Mouse (Mus musculus) kidney, adult 10 weeks (tissue): ENCODE measurements around the gene Rspo1. TPM values are rescaled to one million over a fixed set of nuclear protein-coding genes. Genes with fewer than 3 reads are reported as not detected.

Experiments used
- polyA plus RNA-seq: library from polyadenylated mRNA; stranded (reverse); fragments of 350-450 nt; fragmentation: Illumina TruSeq; extraction: RNeasy Lipid Tissue Mini Kit (QIAGEN cat#74804); gene quantifications from one replicate; pipeline ENCODE4 v1.2.3, GENCODE M21; 2014; ENCODE audit warnings: low read depth, low replicate concordance

Rspo1 gene
- polyA plus RNA-seq = 0.57 TPM

GRCm38 (mm10) chr4:124985671-124986602 is at the start of gene Rspo1:
Gene Rspo1 (plus strand): TSS chr4:124986430.

GRCm38 (mm10) chr4:124936613-124937471 is 49.4 kb upstream of the Rspo1 start, which contains the start of gene 9930104L06Rik:
Gene 9930104L06Rik (plus strand): TSS chr4:124937048.

GRCm38 (mm10) chr4:124939211-124939610 is 47.0 kb upstream of the Rspo1 start, which contains the start of gene Cdca8:
Gene Cdca8 (minus strand): TSS chr4:124939311.

GRCm38 (mm10) chr4:125015806-125016635 is 29.8 kb downstream of the Rspo1 start, which contains the start of gene Gnl2:
Gene Gnl2 (plus strand): TSS chr4:125016585.

Other genes starting within 250 kb of the Rspo1 start
- 31.6 TPM for gene Inpp5b, start 244.6 kb upstream of the Rspo1 start, polyA plus RNA-seq
- gene Mtf1, start 184.3 kb upstream of the Rspo1 start, polyA plus RNA-seq = 12.0 TPM
- 19.3 TPM for gene Yrdc, start 135.8 kb upstream of the Rspo1 start, polyA plus RNA-seq
- gene 1110065P20Rik, start 135.2 kb upstream of the Rspo1 start, polyA plus RNA-seq = 1.7 TPM
- not detected for gene Maneal, start 124.3 kb upstream of the Rspo1 start, polyA plus RNA-seq
- not detected for gene Epha10, start 105.5 kb upstream of the Rspo1 start, polyA plus RNA-seq
- 5.0 TPM for gene 9930104L06Rik, start 49.4 kb upstream of the Rspo1 start, polyA plus RNA-seq
- gene Cdca8, start 47.1 kb upstream of the Rspo1 start, polyA plus RNA-seq = 1.3 TPM
- gene Gnl2, start 30.2 kb downstream of the Rspo1 start, polyA plus RNA-seq = 44.1 TPM
- gene Dnali1, start 79.3 kb downstream of the Rspo1 start, polyA plus RNA-seq = 0.20 TPM
- gene Snip1, start 80.2 kb downstream of the Rspo1 start, polyA plus RNA-seq = 12.6 TPM
- gene Meaf6, start 98.7 kb downstream of the Rspo1 start, polyA plus RNA-seq = 14.2 TPM
- gene Zc3h12a, start 141.4 kb downstream of the Rspo1 start, polyA plus RNA-seq = not detected